Mouse (Mus musculus): ENCODE results near the gene Taf6l.
A peak's percentile ranks its signal among the peaks of the same experiment; 100 is the strongest.

The Taf6l gene

DNA sequence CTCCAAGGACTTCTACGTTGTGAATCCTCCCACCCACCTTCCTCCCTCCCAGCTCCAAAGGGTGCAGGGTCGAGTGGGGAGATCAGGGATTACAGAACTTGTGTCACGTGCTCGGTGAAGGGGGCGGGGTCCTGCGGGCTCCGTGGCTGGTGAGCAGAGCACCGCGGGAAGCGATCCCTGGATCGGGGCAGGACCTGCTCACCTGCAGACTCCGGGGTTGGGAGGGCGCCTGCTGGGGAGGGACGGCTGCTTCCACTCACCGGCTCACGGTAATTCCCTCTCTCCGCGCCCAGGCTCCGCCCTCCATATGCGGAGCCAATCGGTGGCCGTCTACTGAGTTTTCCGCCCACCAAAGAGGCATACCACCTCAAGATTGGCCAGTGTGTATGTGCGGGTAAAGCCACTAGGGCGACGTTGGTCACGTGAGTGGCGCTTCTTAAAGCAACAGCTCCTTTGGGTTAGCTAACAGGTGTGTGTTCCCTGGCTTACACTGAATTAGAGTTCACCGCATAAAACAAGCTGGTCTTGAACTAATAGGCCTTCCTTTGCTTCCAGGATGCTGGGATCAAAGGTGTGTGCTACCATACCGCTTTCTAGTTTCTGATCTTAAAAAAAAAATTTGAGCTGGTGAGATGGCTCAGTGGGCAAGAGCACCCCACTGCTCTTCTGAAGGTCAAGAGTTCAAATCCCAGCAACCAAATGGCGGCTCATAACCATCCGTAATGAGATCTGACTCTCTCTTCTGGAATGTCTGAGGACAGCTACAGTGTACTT lies at the start of gene Taf6l:
Taf6l (minus strand) TSS at position 410 of the 774 bp plus-strand sequence.
- peak; percentile 91 for DNase-seq

DNA sequence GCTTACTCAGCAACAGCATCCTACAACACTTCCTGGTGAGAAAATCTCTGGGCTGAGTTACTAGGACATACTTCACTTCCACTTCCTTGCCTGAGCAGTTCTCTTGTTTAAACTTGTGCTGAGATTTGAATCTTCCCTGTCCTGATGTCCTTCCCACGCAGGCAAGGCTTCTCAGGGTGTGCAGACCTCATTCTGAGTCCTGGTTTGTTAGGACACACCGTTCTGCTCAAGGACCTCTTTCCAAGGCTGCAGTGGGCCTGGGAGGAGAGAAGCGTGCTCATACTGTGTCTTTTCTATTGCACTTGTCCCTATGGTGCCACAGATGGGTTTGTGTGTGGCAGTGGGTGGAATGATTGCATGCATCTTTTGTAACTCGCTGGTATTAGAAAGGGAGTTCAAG lies 46.8 kb upstream of the Taf6l start:
- no peak for DNase-seq

DNA sequence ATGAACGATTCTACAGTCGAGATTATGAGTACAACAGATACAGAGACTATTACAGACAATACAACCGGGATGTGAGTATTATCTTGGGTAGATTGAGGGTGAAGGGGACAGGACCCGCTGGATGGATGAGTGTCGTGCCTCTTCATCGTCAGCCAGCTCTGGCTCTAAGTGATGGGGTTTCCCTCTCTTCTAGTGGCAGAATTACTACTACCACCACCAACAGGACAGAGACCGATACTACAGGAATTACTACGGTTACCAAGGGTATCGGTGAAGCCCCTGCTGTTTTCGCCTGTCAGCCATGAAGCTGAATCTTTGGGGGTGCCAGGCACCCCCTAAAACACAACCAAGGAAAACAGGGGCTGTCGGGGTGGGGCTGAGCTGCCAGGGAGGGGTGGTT lies 45.0 kb upstream of the Taf6l start:
- DNase-seq, result no peak

DNA sequence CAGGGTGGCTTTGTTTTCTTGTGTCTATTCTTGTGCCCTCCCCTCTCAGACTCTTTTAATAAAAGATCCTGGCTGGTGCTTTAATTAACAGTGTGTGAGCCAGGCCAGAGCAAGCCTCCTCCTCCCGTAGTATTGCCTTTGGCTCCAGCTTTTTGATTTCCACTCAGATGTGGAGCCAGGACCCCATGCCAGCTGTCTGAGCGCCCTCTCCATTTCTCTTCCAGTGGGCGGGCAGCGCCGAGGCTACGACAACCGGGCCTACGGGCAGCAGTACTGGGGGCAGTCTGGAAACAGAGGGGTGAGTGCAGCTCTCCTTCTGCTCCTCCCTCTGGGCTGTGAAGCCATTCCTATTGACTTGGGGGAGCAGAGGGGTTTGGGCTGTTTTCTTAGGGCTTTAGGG lies 44.4 kb upstream of the Taf6l start:
- no peak for DNase-seq

DNA sequence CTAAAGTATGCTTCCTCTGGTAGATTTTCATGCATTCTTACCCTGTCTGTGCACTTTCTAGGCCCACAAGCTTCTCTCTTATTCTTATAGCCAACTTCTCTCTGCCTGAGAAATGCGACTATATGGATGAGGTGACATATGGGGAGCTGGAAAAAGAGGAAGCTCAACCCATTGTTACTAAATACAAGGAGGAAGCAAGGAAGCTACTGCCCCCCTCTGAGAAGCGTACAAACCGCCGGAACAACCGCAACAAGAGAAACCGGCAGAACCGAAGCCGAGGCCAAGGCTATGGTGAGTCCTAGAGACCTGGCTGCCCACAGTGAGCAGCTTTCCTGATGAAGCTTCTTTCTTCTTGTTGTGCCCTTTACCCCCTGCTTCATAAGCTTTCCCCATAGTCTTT lies 43.4 kb upstream of the Taf6l start, which contains the start of gene AC129217.1:
AC129217.1 (plus strand) TSS at position 114 of the 400 bp plus-strand sequence.
- no peak for DNase-seq

DNA sequence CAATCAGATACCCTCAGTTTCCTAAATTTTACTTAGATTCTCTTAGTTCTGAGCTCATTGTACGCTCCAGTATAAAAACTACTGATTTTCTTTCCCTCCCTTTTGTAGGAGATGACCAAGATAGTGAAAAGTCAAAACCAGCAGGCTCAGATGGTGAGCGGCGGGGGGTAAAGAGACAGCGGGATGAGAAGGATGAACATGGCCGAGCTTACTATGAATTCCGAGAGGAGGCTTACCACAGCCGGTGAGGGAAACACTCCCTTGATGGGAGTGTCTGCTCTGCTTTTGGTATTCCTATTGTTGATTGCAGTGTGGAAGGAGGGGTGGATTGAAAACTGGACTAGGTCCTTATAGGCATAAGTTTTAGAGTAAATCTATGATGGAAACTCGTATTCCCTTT lies 36.5 kb upstream of the Taf6l start:
- no peak for DNase-seq

DNA sequence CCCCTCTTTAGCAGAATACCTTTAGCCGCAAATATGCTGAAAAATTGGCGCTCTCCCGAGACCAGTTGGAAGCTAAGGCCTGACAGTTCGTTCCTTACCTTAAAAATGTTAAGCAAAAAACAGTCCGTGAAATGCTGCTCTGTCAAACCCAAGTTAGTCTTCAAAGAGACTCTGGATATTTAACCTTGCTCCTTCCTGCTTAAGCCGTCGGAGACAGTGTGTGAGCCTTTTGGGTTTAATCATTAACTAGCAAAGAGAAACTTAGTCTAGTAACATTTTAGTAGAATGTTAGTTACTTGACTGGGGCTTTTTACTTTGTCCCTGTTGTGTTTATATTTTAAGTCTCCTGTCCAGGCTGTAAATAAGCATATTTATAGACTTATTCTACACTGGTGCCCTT lies 34.9 kb upstream of the Taf6l start:
- DNase-seq, result no peak

DNA sequence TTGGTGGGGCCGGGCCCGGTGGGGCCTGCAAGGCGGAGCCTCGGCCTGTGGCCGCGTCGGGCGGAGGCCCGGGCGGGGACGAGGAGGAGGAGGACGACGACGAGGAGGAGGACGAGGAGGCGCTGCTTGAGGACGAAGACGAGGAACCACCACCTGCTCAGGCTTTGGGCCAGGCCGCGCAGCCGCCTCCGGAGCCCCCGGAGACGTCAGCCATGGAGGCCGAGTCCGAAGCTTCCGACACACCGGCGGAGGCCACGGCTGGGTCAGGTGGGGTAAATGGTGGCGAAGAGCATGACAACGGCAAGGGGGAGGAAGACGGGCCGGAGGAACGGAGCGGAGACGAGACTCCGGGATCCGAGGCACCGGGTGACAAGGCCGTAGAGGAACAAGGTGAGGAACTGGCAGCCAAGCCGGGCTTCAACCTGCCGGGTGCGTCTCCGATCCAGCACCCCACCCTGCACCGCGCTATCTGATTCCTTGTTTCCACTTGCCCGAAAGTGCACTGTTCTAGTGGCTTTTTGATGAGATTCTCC lies 34.3 kb upstream of the Taf6l start:
- DNase-seq, result no peak

DNA sequence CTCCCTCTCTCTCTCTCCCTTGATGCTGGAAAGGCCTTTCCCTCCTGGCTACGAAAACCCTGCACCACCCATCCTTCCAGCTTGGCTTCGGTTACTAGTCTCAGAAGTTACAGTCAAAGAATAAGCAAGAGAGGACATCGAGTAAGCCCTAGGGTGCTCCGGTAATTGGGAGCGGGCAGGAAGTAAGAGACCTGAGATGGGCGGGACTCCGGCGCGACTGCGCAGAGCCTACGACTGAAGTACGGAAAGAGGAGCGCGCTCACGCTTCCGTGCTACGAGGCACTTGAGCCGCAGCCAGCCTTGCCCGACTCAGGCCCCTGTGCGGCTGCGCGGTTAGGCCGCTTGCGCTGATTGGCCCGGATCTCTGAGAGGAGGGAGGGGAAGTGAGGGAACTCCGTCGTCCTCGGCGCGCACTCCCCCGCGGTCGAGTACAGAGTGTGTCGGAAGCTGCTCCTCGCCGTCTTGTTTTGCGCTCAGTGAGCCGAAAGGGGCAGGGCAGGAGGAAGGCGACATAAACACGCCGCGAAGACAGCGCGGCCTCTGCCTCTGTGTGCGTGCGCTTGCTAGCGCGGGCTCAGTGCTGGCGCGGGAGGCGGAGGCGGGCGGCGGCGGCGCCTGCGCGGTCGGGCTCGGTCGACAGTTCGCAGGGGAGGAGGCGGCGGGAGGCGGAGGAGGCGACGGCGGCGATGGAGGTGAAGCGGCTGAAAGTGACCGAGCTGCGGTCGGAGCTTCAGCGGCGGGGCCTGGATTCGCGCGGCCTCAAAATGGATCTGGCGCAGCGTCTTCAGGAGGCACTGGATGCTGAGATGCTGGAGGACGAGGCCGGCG lies 33.6 kb upstream of the Taf6l start, which contains the start of gene Hnrnpul2:
Hnrnpul2 (plus strand) TSS at position 415 of the 828 bp plus-strand sequence.
- DNase-seq, result peak; percentile 98

DNA sequence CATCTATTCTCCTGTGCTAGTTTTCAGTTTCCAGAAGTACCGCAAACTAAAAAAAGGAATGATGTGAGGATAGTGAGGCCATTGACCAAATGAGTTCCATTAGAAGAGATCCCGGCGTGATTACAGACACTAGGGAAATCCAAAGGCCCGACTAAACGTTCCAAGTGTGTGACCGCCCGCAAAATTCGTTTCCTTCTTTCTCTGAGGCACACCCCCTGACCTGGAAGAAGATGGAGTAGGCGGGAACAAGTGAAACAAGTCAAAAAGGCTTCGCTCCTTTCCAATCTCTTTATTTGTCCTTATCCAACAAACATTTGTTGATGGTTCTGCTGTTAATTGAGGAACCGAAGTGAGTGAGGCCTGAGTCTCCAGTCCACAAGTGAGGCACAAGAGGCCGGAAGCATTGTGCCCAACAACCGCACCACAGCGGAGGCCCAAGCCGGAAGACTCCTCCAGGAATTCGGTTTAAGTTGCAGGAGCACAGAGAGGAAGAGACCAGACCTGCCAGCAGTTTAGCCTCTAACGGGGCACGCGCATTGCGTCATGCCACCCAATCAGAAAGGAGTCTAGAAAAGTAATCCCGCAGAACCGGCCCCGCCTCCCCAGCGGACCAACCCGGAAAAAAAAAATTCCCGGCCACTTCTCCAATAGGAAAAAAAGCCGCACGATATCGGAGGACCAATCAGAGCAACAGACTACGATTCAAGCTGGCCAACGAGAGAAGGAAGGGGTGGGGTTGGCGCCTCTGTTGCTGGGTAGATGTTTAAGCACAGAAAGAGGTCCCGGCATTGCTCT lies 32.8 kb upstream of the Taf6l start, which contains the start of gene Ttc9c:
Ttc9c (minus strand) TSS at position 533 of the 795 bp plus-strand sequence.
- DNase-seq, result peak; percentile 96

DNA sequence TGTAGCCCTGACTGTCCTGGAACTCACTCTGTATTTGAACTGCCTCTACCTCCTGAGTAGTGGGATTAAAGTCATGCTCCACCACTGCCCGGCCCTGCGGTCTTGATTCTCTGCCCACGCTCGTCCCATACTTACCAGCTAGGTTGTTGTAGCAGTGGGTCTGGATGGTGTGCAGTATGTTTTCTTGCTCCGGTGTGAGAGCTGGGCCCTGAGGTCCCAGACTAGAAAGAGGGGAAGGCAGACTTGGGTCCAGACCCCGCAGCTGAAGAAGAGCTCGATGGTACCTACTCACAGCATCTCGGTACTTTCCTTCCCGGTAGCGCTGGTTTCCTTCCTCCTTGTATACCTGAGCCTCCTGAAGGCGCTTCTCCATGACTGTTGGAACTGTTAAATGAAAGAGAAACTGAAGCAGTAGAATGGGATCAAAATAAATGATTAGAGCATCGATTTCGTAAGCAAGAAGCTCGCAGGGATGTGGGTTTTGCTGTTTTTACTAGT lies 32.1 kb upstream of the Taf6l start:
- DNase-seq, result no peak

DNA sequence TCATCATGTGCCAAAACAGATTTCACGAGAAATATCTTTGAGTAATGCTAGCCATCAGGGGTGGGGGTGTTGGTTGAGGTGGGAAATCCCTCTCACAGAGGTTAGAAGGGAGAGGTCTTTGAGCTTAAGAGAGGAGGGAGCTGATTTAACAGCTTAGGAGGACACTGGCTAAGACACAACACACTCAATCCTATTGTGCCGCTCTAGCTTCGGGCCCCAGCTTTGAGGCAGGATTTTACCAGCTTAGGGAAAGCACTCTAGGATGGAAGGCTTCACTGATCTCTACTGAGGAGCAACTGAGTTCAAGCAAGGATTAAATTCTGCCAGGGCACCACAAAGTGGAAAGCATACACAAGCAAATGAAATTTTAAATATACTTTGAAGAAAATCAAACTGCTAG lies 30.8 kb upstream of the Taf6l start:
- DNase-seq, result no peak

DNA sequence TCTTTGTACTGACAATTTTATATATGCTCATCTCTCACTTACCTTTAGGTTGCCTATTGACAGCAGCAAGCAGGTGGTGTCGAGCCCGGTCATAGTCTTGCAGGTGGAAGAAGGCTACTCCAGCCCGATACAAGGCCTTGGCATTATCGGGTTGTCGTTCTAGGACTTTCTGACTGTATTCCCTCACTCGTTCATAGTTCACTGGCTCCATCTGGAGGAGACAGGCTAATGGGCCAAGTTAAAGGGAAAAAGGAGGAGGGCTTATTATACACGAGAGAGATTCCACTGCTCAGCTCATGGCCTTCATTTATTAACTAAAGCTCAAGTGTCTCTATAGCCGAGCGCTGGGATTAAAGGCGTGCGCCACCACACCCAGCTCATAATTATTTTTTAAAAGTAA lies 29.6 kb upstream of the Taf6l start:
- DNase-seq, result no peak

DNA sequence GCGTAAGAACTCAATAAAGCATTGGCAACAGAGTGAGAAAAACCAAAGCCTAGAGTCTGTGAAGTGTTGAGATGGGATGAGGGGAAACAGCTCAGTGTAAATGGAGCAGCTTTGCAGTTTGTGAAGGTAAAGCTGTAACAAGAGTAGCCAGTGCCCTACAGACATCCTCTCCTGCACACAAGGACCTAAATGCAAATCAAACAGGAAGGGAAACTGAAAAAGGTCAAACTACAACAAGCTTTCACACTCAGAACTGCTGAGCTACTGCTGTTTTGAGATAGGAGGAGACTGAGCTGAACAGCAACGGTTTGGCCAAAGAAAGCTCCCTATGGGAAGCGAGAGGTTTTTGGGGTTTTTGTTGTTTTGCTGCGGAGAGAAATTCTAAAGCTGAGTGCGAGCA lies 20.6 kb upstream of the Taf6l start:
- no peak for DNase-seq

DNA sequence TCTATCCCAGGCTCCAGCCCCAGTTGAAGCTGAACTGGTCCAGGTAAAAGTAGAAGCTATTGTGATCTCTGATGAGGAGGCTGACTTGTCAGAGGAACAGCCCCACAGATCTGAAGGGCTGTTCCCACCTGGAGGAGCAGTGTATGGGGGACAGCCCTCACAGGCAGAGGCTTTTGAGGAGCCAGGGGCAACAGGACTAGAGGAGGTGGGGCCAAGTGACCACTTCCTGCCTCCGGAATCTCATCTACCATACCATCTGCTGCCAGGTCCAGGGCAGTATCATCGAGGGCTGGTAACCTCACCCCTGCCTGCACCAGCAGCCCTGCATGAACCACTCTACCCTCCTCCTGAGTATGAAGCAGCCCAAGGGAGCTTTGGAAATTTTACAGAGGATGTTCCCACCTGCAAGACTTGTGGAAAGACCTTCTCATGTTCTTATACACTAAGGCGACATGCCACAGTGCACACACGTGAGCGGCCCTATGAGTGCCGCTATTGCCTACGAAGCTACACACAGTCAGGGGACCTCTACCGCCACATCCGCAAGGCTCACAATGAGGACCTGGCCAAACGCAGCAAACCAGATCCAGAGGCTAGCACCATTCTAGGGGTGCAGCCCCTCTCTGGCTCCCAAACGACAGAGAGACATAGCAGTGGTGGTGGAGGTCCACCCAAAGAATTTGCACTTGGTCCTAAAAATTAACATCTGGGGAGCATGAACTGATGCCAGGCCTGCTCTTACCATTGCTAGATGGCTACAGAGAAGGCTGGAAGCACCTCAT lies 17.9 kb upstream of the Taf6l start:
- DNase-seq, result no peak

DNA sequence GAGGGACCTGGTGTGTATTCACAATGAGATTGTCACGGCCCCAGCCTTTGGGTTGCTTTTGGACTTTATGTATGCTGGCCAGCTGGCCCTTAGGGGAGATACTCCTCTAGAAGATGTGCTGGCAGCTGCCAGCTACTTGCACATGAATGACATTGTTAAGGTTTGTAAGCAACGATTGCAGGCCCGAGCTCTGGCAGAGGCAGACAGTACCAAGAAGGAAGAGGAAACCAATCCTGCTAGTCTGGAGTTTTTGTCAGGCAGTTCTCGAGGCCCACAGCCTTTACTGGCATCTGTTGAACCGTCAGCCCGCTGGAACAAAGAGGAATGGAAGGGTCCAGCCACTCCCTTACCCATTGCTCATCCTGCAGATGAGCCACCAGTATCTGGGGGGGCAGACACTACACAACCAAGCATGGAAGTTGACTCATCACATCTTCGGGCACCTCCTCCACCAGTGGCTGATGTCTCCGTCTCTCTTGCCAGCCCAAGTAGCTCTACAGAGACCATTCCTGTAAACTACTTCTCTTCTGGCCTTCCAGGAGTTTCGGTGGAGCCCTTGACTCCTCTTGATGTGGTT lies 17.1 kb upstream of the Taf6l start:
- DNase-seq, result no peak

DNA sequence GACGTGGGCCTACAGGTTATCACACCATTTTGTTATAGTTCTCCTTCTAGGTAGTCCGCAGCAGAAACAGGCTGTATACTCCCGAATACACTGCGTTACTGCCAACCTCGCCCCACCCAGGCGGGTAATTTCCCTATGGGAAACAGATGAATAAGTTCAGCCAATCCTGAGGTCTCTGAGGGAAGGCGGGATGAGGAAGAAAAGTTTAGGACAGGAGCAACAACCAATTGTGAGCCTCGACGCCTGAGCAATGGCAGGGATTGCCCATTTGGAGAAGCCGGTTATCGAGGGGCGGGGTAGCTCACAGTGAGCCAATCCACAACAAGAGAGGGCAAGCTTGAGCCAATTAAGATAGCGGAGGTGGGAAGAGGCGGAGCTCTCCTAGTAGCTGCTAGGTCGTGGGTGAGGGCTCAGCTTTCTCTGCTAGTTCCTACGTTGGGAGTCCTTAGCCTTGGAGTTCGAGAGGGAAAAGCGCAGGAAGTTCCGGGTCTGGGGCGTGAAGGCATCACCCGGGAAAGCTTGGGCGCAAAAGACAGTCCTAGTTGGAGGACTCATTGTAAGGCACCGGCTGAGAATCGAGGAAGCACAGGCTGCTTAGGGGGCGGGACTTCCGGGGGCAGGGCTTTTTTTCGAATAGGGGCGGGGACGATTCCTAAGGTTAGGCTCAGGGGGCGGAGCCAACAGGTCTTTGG lies 16.1 kb upstream of the Taf6l start, which contains the start of gene Zbtb3:
Zbtb3 (plus strand) TSS at position 426 of the 692 bp plus-strand sequence.
- peak; percentile 91 for DNase-seq

DNA sequence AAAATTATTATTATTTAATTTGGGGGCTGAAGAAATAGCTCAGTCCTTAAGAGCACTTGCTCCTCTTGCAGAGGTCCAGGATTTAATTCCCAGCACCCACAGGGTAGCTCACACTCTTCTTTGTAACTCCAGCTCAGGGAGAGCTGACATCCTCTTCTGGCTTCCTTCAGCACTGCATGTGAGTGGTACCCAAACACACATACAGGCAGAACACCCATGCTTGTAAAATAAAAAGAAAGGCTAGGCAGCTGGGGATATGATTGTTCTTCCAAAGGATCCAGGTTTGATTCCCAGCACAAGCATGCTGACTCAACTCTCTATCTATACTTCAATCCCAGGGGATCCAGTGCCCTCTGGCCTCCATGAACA lies 12.7 kb upstream of the Taf6l start:
- no peak for DNase-seq

DNA sequence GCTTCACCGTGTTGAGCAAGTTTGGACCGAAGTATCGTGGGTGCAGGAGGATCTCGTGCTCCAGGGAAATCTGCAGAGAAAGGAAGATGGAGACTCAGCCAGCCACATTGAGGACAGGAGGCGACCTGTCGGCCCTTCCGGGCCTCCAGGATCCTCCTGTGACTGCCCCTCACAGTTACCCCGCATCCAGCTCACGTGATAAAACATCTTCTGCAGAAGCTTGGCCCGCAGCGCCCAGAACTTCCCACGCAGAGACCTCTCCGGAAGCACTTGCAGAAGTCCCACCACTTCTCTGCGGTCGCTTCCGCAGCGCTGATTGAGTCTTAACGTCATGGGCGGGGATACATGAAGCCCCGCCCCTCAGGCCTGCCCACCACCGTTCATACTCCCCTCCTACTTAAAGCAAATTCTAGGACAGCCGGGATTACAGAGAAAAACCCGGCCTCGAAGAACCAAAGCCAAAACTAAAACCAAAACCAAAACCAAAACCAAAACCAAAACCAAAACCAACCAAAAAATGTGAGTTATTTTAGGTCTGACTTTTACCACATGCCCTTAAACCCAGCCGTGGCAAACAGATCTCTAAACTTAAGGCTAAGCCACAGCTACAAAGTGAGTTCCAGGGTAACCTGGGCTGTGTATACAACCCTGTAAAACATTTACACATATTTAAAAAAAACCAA lies 12.2 kb upstream of the Taf6l start, which contains the start of gene Polr2g:
Polr2g (minus strand) TSS at position 314 of the 683 bp plus-strand sequence.
- peak; percentile 91 for DNase-seq

DNA sequence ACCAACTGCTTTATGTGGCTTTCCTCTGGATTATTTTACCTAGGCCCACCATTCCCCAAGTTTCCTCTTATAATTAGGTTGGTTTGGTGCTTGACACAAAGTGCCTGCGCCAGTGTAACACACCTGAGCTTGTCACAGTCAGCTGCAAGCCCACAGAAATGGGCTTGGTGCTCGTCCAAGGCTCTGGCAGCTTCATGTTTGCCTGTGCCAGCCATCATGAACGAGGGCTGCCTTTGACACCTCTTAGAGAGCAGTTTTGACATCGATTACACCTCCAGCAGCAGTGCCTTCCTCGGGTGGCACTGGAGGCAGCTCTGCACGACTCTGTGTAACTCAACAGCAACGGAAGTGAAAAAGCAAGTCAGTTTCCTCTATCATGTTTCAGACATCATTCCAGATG lies 4.0 kb upstream of the Taf6l start:
- no peak for DNase-seq
